Mouse (Mus musculus): ENCODE results near the gene Gm27021.

The Gm27021 gene

DNA sequence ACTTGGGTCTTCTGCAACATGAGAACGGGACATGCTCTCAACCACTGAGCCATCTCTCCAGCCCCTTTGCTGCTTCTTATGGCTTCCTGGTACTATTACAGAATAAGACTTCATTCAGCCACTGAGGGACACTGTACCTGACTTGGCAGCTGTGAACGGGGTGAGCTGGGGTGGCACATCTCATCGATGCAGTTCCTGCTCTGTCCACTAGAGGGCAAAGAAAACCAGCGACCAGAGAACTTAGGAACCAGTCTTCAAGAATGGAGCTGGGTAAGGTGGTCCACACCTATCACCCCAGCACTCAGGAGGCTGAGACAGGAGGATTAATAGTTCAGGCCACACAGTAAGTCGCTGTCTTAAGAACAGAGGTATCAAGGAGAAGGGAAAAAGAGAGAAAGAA, 71.9 kb downstream of the Gm27021 start:
- peak; percentile 83 to 87 for DNase-seq

DNA sequence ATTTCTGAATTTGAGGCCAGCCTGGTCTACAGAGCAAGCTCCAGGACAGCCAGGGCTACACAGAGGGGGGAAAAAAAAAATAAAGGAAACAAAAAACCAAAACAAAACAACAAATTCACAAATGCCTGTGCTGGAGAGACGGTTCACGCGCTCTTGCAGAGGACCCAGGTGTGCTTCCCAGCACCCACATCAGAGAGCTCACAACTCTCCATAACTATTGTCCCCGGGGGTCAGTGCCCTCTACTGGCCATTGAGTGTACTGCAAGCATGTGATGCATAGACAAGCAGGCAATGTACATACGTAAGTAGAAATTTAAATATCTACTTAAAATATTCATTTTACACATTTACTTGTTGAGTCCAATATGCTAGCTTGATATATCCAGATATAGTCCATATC, 73.3 kb downstream of the Gm27021 start:
- DNase-seq = no peak

- peak; percentile 82 to 84 for DNase-seq
Observed at GRCm38 (mm10) chr8:120591587-120592292, 76.1 kb downstream of the Gm27021 start.

DNA sequence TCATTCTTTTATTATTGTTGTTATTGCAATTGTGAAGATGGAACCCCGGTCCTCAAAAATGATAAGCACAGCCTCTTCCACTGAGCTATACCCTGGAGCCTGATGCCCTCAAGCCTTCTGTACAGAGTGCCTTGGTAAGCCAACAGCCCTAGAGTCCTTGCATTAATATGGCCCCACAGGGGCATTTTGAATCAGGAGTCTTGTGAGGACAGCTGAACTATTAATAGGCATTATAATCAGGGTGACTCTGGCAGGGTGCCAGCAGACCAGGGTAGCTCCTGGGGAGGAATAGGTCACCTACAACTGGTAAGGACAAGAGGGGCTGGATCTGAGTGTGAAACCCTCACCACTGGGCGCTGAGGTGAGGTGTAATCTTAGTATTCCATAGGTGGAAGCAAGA, 78.0 kb downstream of the Gm27021 start:
- DNase-seq = peak; percentile 65 to 69

DNA sequence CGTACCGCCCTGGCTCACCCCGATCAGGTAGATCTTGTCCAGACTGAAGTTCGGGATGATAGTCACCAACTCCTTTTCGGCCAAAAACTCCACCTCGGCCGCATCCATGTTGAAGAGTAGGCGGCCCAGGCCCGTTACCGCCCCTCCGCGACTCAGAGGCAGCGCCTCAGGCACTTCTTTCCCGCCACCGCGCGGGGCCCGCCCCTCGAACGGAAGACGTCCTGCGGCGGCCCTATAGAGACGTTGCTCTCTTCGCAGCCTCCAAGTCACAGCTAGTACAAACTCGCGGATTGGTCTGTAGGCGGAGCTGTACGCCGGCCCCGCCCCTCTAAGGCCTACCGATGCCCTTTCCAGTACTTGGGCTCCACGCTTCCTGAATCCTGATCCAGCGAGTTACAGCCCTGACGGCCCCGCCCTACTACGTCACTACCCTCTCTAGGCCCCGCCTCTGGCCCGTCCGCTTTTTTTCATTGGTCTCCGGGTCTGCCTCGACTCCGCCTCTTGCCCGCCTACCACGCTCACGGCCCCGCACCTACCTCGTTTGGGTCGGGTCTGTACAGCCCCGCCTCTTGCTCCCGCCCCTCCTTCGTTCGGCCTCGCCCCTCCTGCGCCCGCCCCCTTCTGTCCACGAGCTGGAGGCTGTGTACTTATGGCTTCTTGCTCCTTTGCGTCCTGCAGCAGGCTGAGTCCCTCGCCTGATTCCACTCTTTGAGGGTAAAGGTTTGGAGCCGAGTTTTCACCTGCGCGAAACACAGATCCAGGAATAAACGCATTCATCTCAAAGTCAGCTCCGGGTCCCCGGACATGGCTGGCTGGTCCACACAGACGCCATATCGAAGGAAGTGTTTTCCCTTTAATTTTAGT, 78.7 kb downstream of the Gm27021 start, which contains the start of gene Gins2:
TSS of gene Gins2 (minus strand) at position 397 of the 864 bp plus-strand sequence.
- peak; percentile 99 for DNase-seq

GRCm38 (mm10) chr8:120585521-120585920, 82.4 kb downstream of the Gm27021 start:
- DNase-seq = no peak

DNA sequence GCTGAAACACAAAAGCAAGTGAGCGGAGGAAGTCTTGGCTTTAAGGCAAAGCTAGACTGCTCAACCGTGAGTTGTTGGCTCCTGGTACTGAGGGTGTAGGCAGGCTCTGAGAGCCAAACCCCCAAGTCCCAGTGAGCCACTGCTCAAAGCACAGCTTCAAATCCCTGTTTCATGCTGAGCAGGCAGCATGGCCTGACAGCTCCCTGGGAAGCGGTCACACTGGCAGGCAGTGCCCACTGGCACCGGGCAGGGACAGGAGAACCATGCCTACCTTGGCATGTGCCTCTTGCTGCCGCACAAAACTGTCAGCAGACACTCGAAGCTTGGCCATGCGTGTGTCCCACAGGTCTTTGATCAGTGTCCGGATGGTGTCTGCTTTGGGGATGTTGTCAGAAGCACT, 86.1 kb downstream of the Gm27021 start:
- peak; percentile 74 to 83 for DNase-seq

- DNase-seq = peak; percentile 59 to 67
Observed at GRCm38 (mm10) chr8:120581329-120581728, 86.5 kb downstream of the Gm27021 start.

DNA sequence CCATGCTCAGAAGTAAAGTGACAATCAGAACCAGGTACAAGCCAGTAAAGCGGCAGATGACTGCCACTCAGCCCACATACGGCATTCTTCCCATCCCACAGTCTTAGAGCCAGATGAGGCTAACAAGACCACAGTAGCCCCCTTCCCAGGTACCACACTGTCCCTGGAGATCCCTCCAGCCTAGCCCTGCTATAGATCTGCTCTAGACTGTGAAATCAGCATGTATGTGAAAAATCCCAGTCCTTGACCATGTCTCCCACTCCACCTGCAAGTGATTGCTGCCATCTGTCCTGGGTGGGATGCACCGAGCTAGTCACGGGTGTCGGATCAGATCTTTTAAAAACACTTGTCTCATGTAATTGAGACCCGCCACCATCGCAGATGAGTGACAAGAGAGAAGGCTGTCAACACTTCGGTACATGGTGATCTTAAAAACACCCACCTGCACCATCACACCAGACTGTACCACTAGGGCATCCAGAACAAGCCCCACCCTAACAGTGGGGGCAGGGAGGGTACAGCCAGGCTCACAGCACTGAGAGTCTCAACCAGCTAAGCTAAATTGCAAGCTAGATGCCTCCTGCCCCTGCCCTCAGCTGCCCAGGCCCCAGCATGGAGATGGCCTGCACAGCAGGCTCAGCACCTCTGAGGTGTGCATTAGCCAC, 87.4 kb downstream of the Gm27021 start:
- peak; percentile 51 to 54 for DNase-seq

- DNase-seq = peak; percentile 71 to 77
Observed at GRCm38 (mm10) chr8:120577821-120578220, 90.1 kb downstream of the Gm27021 start.

- peak in 1 of 2 experiments; percentile 16 for DNase-seq
Observed at GRCm38 (mm10) chr8:120575801-120576200, 92.1 kb downstream of the Gm27021 start.

GRCm38 (mm10) chr8:120574941-120575340, 92.9 kb downstream of the Gm27021 start:
- DNase-seq = peak in 1 of 2 experiments; percentile 52

GRCm38 (mm10) chr8:120573866-120574265, 94.0 kb downstream of the Gm27021 start:
- DNase-seq = no peak

GRCm38 (mm10) chr8:120572534-120572933, 95.3 kb downstream of the Gm27021 start:
- DNase-seq = peak; percentile 72 to 73

- no peak for DNase-seq
Observed at GRCm38 (mm10) chr8:120571561-120571960, 96.3 kb downstream of the Gm27021 start.

- DNase-seq = peak; percentile 84 to 86
Observed at GRCm38 (mm10) chr8:120569939-120570715, 97.8 kb downstream of the Gm27021 start.

GRCm38 (mm10) chr8:120569123-120569522, 98.8 kb downstream of the Gm27021 start:
- no peak for DNase-seq

GRCm38 (mm10) chr8:120568164-120568798, 99.6 kb downstream of the Gm27021 start:
- no peak for DNase-seq

DNA sequence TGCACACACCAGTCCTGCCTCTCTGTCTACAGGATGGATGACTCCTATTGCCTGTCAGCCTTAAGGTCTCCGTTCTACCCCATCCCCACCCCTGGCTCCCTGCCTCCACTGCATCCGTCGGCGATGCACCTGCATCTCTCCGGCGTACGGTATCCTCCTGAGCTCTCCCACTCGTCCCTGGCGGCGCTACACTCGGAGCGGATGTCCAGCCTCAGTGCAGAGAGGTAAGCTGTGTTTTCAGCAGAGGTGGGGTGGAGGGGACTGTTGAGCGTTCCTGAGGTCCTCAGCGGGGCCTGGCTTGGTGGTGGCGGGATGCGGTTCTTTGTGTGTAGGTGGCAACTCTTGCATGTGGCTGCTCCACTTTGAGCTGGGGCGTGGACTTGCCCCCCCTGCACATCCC, 100.1 kb downstream of the Gm27021 start:
- DNase-seq = no peak

DNA sequence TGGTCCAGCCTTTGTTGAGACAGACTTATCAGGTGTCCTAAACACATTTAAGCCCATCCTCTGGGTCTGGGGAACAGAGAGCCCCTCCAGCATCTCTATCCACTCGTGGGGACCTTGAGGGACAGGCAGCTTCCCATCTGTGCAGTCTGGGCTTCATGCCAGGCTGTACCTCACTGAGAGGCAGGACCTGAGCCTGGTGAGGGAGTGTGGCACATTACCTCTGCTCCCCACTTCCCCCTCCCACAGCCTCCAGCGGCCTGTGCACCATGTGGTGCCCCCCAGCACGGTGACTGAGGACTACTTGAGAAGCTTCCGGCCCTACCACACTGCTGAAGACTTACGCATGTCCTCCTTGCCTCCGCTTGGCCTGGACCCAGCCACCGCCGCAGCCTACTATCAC, 101.2 kb downstream of the Gm27021 start:
- peak; percentile 75 to 80 for DNase-seq

- no peak for DNase-seq
Observed at GRCm38 (mm10) chr8:120565151-120565711, 102.6 kb downstream of the Gm27021 start.
